Mouse (Mus musculus): ENCODE results near the gene Bcl2a1a. TPM values are rescaled to one million over a fixed set of nuclear protein-coding genes. Genes with fewer than 3 reads are reported as not detected.

The Bcl2a1a gene
- polyA plus RNA-seq (2015; fragmentation: Nextera tagmentation; extraction: Ambion mirVana), result 1.3 and 2.1 TPM in 2 replicates

DNA sequence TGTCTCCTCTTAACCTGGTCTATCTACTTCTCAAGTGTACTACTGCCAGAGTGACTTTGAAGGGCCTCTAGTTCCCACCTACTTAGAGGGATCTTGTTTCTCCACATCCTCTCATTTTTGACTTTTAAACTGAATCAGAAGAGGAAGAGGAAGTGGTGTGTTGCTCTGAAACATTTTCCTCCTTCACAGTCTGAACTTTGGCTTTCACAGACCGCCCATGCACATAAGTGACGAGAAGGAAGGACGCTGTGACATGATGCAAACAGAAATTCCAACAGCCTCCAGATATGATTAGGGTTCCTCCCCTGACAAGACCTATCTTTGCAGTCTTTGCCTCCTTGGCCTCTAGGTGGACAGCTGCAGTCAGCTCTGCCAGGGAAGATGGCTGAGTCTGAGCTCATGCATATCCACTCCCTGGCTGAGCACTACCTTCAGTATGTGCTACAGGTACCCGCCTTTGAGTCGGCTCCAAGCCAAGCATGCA, at the start of gene Bcl2a1a:
Bcl2a1a (plus strand) TSS at position 231 of the 484 bp plus-strand sequence.

Other genes with a start within 250 kb of the Bcl2a1a start
- 81.3 and 82.3 TPM in 2 replicates for gene Mthfsl, start 236.6 kb upstream of the Bcl2a1a start, polyA plus RNA-seq (2015; fragmentation: Nextera tagmentation; extraction: Ambion mirVana)
- 1.2 and 2.3 TPM in 2 replicates for gene Bcl2a1d, start 225.0 kb upstream of the Bcl2a1a start, polyA plus RNA-seq (2015; fragmentation: Nextera tagmentation; extraction: Ambion mirVana)
- gene Trim43c, start 117.7 kb upstream of the Bcl2a1a start, polyA plus RNA-seq (2015; fragmentation: Nextera tagmentation; extraction: Ambion mirVana), result not detected in 2 replicates
- 0.07 TPM in 1 of 2 replicates, not detected in the other for gene Trim43b, start 135.9 kb downstream of the Bcl2a1a start, polyA plus RNA-seq (2015; fragmentation: Nextera tagmentation; extraction: Ambion mirVana)
- gene Bcl2a1b, start 242.3 kb downstream of the Bcl2a1a start, polyA plus RNA-seq (2015; fragmentation: Nextera tagmentation; extraction: Ambion mirVana), result 10.8 and 25.6 TPM in 2 replicates
- 3.0 TPM in 1 of 2 replicates, not detected in the other for gene Gm29094, start 242.5 kb downstream of the Bcl2a1a start, polyA plus RNA-seq (2015; fragmentation: Nextera tagmentation; extraction: Ambion mirVana)

Measured in adrenal gland, postnatal 0 days (tissue).